Mouse (Mus musculus): ENCODE measurements around the gene App. TPM values are rescaled to one million over a fixed set of nuclear protein-coding genes. Genes with fewer than 3 reads are reported as not detected.

App gene
- polyA plus RNA-seq, 1 experiment from 2014 or later, result 239 TPM

GRCm38 (mm10) chr16:85062732-85063131 is 110.8 kb downstream of the App start:
- H3K27me3 ChIP-seq (replicated peaks; ENCODE audit: control insufficient read depth, insufficient read depth, low read length), result no peaks in the 10 kb centered on the region
- 0 out of 2 replicates have a peak, but pooled peaks cover 9% of the 10 kb centered on the region for H3K9me3 ChIP-seq (ENCODE audit: control insufficient read depth, low read length)
- no peak for DNase-seq (ENCODE audit: low spot score)
- no peaks in the 10 kb centered on the region; the same call in 1 of the 2 replicates for H3K4me1 ChIP-seq (ENCODE audit: control insufficient read depth, insufficient read depth, low read length)
- no peak overlapping the region for H3K27ac ChIP-seq (replicated peaks; ENCODE audit: low read depth, low read length)
- no peak for ATAC-seq (ENCODE audit: low read depth)
- no peak overlapping the region for H3K4me2 ChIP-seq (ENCODE audit: low read depth, low read length)
- 76% methylated on average over 3 of the region's 3 CpGs for WGBS
- H3K9ac ChIP-seq (ENCODE audit: low read depth, low read length), result no peak overlapping the region
- peaks cover 9% of the 10 kb centered on the region; the same call in 1 of the 2 replicates for H3K36me3 ChIP-seq (ENCODE audit: control insufficient read depth, insufficient read depth, low read length)
- no peak overlapping the region for H3K4me3 ChIP-seq (ENCODE audit: low read depth, low read length)

- Histone ChIP-seq H3K4me3 (ENCODE audit: low read depth, low read length) (no peak overlapping the region), H3K27ac (replicated peaks; ENCODE audit: low read depth, low read length) (no peak overlapping the region), H3K9me3 (ENCODE audit: control insufficient read depth, low read length) (0 out of 2 replicates have a peak, but pooled peaks cover 9% of the 10 kb centered on the region), H3K4me1 (ENCODE audit: control insufficient read depth, insufficient read depth, low read length) (no peaks in the 10 kb centered on the region; the same call in 1 of the 2 replicates), H3K9ac (ENCODE audit: low read depth, low read length) (no peak overlapping the region), H3K4me2 (ENCODE audit: low read depth, low read length) (no peak overlapping the region), H3K27me3 (replicated peaks; ENCODE audit: control insufficient read depth, insufficient read depth, low read length) (no peaks in the 10 kb centered on the region), H3K36me3 (ENCODE audit: control insufficient read depth, insufficient read depth, low read length) (peaks cover 16% of the 10 kb centered on the region)
- 93% methylated on average over 4 of the region's 4 CpGs for WGBS
- ATAC-seq (ENCODE audit: low read depth) (no peak), DNase-seq (ENCODE audit: low spot score) (no peak)
Measured at GRCm38 (mm10) chr16:85061725-85062124, 111.8 kb downstream of the App start.

GRCm38 (mm10) chr16:85058138-85058537 is 115.4 kb downstream of the App start:
- 57% methylated on average over 5 of the region's 5 CpGs for WGBS

GRCm38 (mm10) chr16:85056212-85056611 is 117.4 kb downstream of the App start:
- Histone ChIP-seq H3K27ac (replicated peaks; ENCODE audit: low read depth, low read length) (no peak overlapping the region), H3K9me3 (ENCODE audit: control insufficient read depth, low read length) (0 out of 2 replicates have a peak, but pooled peaks cover 3% of the 10 kb centered on the region), H3K4me1 (ENCODE audit: control insufficient read depth, insufficient read depth, low read length) (no peaks in the 10 kb centered on the region; the same call in 1 of the 2 replicates), H3K4me2 (ENCODE audit: low read depth, low read length) (no peak overlapping the region), H3K36me3 (ENCODE audit: control insufficient read depth, insufficient read depth, low read length) (peaks cover 41% of the 10 kb centered on the region), H3K4me3 (ENCODE audit: low read depth, low read length) (no peak overlapping the region), H3K9ac (ENCODE audit: low read depth, low read length) (no peak overlapping the region), H3K27me3 (replicated peaks; ENCODE audit: control insufficient read depth, insufficient read depth, low read length) (no peaks in the 10 kb centered on the region)
- WGBS, result 95% methylated on average over 10 of the region's 10 CpGs
- ATAC-seq (ENCODE audit: low read depth) (no peak), DNase-seq (ENCODE audit: low spot score) (no peak)

More at GRCm38 (mm10) chr16:85058138-85058537, 115.4 kb downstream of the App start:
- H3K36me3 ChIP-seq (ENCODE audit: control insufficient read depth, insufficient read depth, low read length), result peaks cover 39% of the 10 kb centered on the region
- H3K27ac ChIP-seq (replicated peaks; ENCODE audit: low read depth, low read length), result no peak overlapping the region; the same call in 1 of the 2 replicates
- H3K4me3 ChIP-seq (ENCODE audit: low read depth, low read length), result no peak overlapping the region
- peak; percentile 51 for DNase-seq (ENCODE audit: low spot score)
- no peak overlapping the region for H3K4me2 ChIP-seq (ENCODE audit: low read depth, low read length)
- no peaks in the 10 kb centered on the region for H3K27me3 ChIP-seq (replicated peaks; ENCODE audit: control insufficient read depth, insufficient read depth, low read length)
- peak; percentile 67; the same call in 1 of the 2 replicates for ATAC-seq (ENCODE audit: low read depth)
- no peaks in the 10 kb centered on the region; the same call in 1 of the 2 replicates for H3K4me1 ChIP-seq (ENCODE audit: control insufficient read depth, insufficient read depth, low read length)
- H3K9me3 ChIP-seq (ENCODE audit: control insufficient read depth, low read length), result 0 out of 2 replicates have a peak, but pooled peaks cover 9% of the 10 kb centered on the region
- H3K9ac ChIP-seq (ENCODE audit: low read depth, low read length), result no peak overlapping the region

- ATAC-seq (ENCODE audit: low read depth) (no peak), DNase-seq (ENCODE audit: low spot score) (no peak)
- Histone ChIP-seq H3K4me3 (ENCODE audit: low read depth, low read length) (no peak overlapping the region), H3K4me2 (ENCODE audit: low read depth, low read length) (no peak overlapping the region), H3K9ac (ENCODE audit: low read depth, low read length) (no peak overlapping the region), H3K36me3 (ENCODE audit: control insufficient read depth, insufficient read depth, low read length) (peaks cover 38% of the 10 kb centered on the region), H3K4me1 (ENCODE audit: control insufficient read depth, insufficient read depth, low read length) (no peaks in the 10 kb centered on the region), H3K27ac (replicated peaks; ENCODE audit: low read depth, low read length) (no peak overlapping the region), H3K27me3 (replicated peaks; ENCODE audit: control insufficient read depth, insufficient read depth, low read length) (no peaks in the 10 kb centered on the region), H3K9me3 (ENCODE audit: control insufficient read depth, low read length) (no peaks in the 10 kb centered on the region)
- WGBS, result 86% methylated on average over 7 of the region's 7 CpGs
Measured at GRCm38 (mm10) chr16:85053996-85054395, 119.6 kb downstream of the App start.

- no peaks in the 10 kb centered on the region for H3K4me1 ChIP-seq (ENCODE audit: control insufficient read depth, insufficient read depth, low read length)
- ATAC-seq (ENCODE audit: low read depth), result peak; percentile 76; the same call in 1 of the 2 replicates
- H3K9ac ChIP-seq (ENCODE audit: low read depth, low read length), result no peak overlapping the region
- peak; percentile 44 for DNase-seq (ENCODE audit: low spot score)
- H3K27ac ChIP-seq (replicated peaks; ENCODE audit: low read depth, low read length), result no peak overlapping the region
- H3K4me2 ChIP-seq (ENCODE audit: low read depth, low read length), result no peak overlapping the region
- H3K9me3 ChIP-seq (ENCODE audit: control insufficient read depth, low read length), result no peaks in the 10 kb centered on the region
- 64% methylated on average over 6 of the region's 6 CpGs for WGBS
- no peak overlapping the region for H3K4me3 ChIP-seq (ENCODE audit: low read depth, low read length)
- H3K27me3 ChIP-seq (replicated peaks; ENCODE audit: control insufficient read depth, insufficient read depth, low read length), result no peaks in the 10 kb centered on the region
- H3K36me3 ChIP-seq (ENCODE audit: control insufficient read depth, insufficient read depth, low read length), result peaks cover 19% of the 10 kb centered on the region
Measured at GRCm38 (mm10) chr16:85047310-85047709, 126.3 kb downstream of the App start.

- H3K4me1 ChIP-seq (ENCODE audit: control insufficient read depth, insufficient read depth, low read length), result 0 out of 2 replicates have a peak, but pooled peaks cover 4% of the 10 kb centered on the region
- DNase-seq (ENCODE audit: low spot score) (peak; percentile 73), ATAC-seq (ENCODE audit: low read depth) (peak; percentile 85)
- 30% methylated on average over 3 of the region's 3 CpGs for WGBS
- no peaks in the 10 kb centered on the region for H3K27me3 ChIP-seq (replicated peaks; ENCODE audit: control insufficient read depth, insufficient read depth, low read length)
- H3K4me3 ChIP-seq (ENCODE audit: low read depth, low read length), result no peak overlapping the region
- no peaks in the 10 kb centered on the region for H3K9me3 ChIP-seq (ENCODE audit: control insufficient read depth, low read length)
- H3K27ac ChIP-seq (replicated peaks; ENCODE audit: low read depth, low read length), result peak overlapping the region; percentile 25
- H3K4me2 ChIP-seq (ENCODE audit: low read depth, low read length), result no peak overlapping the region
- no peak overlapping the region for H3K9ac ChIP-seq (ENCODE audit: low read depth, low read length)
- H3K36me3 ChIP-seq (ENCODE audit: control insufficient read depth, insufficient read depth, low read length), result peaks cover 41% of the 10 kb centered on the region
Measured at GRCm38 (mm10) chr16:85041153-85041959, 132.2 kb downstream of the App start.

- Histone ChIP-seq H3K27ac (replicated peaks; ENCODE audit: low read depth, low read length) (no peak overlapping the region), H3K4me3 (ENCODE audit: low read depth, low read length) (no peak overlapping the region), H3K4me1 (ENCODE audit: control insufficient read depth, insufficient read depth, low read length) (0 out of 2 replicates have a peak, but pooled peaks cover 4% of the 10 kb centered on the region), H3K4me2 (ENCODE audit: low read depth, low read length) (no peak overlapping the region), H3K9ac (ENCODE audit: low read depth, low read length) (no peak overlapping the region), H3K27me3 (replicated peaks; ENCODE audit: control insufficient read depth, insufficient read depth, low read length) (no peaks in the 10 kb centered on the region), H3K9me3 (ENCODE audit: control insufficient read depth, low read length) (no peaks in the 10 kb centered on the region), H3K36me3 (ENCODE audit: control insufficient read depth, insufficient read depth, low read length) (peaks cover 40% of the 10 kb centered on the region)
- 87% methylated on average over 8 of the region's 8 CpGs for WGBS
- no peak for ATAC-seq (ENCODE audit: low read depth)
- DNase-seq (ENCODE audit: low spot score), result no peak
Measured at GRCm38 (mm10) chr16:85038731-85039130, 134.8 kb downstream of the App start.

Data from embryonic facial prominence, embryonic 14.5 days (tissue).